Mouse (Mus musculus) thymus, adult 2 months (tissue): ENCODE measurements at regions not wholly inside any gene's neighbourhood (a gene's known extent, or its start where the extent isn't known, plus 50 kb on each side); places are given as distances from the start of the nearest gene placed in this dataset.

Experiments used
- DNase-seq: peaks from one replicate; pipeline ENCODE4 v3.0.0; 2021
- H3K27ac ChIP-seq: fragments of 200-500 bp; 2 replicates; pipeline ENCODE4 v1.5.1; 2012; ENCODE audit warnings: low read length, control low read depth; ENCODE audit not compliant: control insufficient read depth, insufficient read depth
- H3K27me3 ChIP-seq: fragments of 200-500 bp; 2 replicates; pipeline ENCODE4 v1.6.1; 2012; ENCODE audit warnings: mild to moderate bottlenecking, low read length, moderate library complexity, mixed read lengths; ENCODE audit not compliant: control insufficient read depth, insufficient read depth
- H3K36me3 ChIP-seq: fragments of 200-500 bp; 2 replicates; pipeline ENCODE4 v1.6.1; 2012; ENCODE audit warnings: mild to moderate bottlenecking, low read length, moderate library complexity; ENCODE audit not compliant: control insufficient read depth, insufficient read depth
- H3K4me1 ChIP-seq: fragments of 200-500 bp; replicated peaks from 2 replicates; pipeline ENCODE4 v1.6.1; 2012; ENCODE audit warnings: low read length; ENCODE audit not compliant: control insufficient read depth, insufficient read depth
- H3K4me3 ChIP-seq: fragments of 200-500 bp; 2 replicates; pipeline ENCODE4 v1.5.1; 2012; ENCODE audit warnings: mild to moderate bottlenecking, low read length, control low read depth, moderate library complexity; ENCODE audit not compliant: control insufficient read depth, insufficient read depth
- CTCF ChIP-seq: fragments of 200-500 bp; IDR thresholded peaks from 2 replicates; pipeline ENCODE4 v1.5.1; 2012; ENCODE audit warnings: mild to moderate bottlenecking, control low read depth, low read length, moderate library complexity, borderline replicate concordance; ENCODE audit not compliant: control insufficient read depth, poor library complexity, insufficient read depth; ENCODE audit errors: extremely low read depth
- POLR2A ChIP-seq: fragments of 200-500 bp; IDR thresholded peaks from 2 replicates; pipeline ENCODE4 v1.6.1; 2012; ENCODE audit warnings: mild to moderate bottlenecking, low read length, control low read depth, moderate library complexity; ENCODE audit not compliant: control insufficient read depth, poor library complexity, insufficient read depth; ENCODE audit errors: extremely low read depth
- WGBS: fragments of 180-500 bp; shearing (Covaris S2); methylation state at CpG from one replicate; pipeline ENCODE4 v1.1.7; 2018; 5-methylcytosine and 5-hydroxymethylcytosine counted together

DNA sequence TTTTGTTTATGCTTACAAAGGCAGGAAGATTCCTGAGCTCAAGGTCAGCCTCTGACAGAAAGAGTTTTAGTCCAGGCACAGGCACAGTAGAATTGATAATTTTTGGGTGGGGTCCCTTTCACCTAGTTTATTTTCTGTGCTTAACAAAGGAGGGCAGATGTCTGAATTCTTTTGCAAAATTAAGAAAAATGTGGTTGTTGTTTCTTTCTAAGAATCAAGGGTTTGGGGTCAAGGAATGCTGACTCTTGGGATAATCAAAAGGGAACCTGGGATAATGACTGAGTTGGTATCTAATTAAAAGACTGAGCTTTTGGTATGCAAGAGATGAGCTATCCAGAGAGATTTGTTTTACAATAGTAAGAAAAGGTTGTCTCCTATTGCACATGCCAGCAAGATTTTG lies 143.9 kb downstream of the Tmem161b start:
- TF ChIP-seq CTCF (no peak), POLR2A (no peak)
- no peak overlapping the region for H3K4me3 ChIP-seq

DNA sequence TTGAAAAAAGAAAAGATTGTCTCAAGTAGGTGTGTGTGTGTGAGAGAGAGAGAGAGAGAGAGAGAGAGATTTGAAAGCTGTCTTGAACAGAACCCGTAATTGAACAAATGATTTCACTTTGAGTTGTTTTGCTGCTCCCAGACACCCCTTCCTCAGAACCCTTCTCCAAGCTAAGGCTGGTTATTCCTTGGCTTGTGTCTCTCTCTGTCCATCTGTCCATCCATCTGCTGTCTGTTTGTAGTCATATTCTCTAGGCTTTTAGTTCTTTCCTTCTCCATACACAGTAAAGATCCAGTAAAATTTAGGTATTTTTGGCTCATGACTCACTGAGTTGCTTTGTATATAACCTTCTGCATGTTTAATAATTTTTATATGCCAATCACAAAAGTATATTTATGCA lies 144.7 kb downstream of the Tmem161b start:
- TF ChIP-seq CTCF (no peak), POLR2A (no peak)
- 91% methylated on average over 1 of the region's 1 CpGs for WGBS
- H3K4me1 ChIP-seq, result no peaks in the 10 kb centered on the region

More for the DNA sequence above, 143.9 kb downstream of the Tmem161b start:
- Histone ChIP-seq H3K27ac (no peak overlapping the region), H3K4me1 (no peaks in the 10 kb centered on the region), H3K36me3 (no peaks in the 10 kb centered on the region), H3K27me3 (no peaks in the 10 kb centered on the region)
- DNase-seq, result no peak

DNA sequence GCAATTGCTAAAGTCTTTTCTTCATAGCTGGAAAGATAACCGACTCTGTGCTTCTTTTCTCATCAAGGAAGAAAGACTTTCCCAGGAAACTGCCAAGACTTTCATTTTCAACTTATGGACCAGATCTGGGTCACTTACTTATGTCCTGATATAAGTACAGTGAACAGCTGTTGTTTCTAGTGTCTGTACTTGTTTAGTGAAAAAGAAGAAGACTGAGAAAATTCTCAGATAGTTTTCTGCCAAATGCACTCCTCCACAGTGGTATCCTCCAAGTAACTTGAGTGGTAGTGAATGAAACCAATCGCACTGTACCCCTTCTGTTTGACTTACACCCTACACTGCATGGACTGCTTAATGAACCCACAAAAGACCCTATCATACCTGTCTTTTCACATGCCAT lies 146.1 kb downstream of the Tmem161b start:
- 93% methylated on average over 2 of the region's 2 CpGs for WGBS
- H3K27ac ChIP-seq, result no peak overlapping the region
- H3K36me3 ChIP-seq, result no peaks in the 10 kb centered on the region
- no peak for DNase-seq
- H3K4me1 ChIP-seq, result no peaks in the 10 kb centered on the region
- TF ChIP-seq POLR2A (no peak), CTCF (no peak)
- no peaks in the 10 kb centered on the region for H3K27me3 ChIP-seq
- no peak overlapping the region for H3K4me3 ChIP-seq

More for the DNA sequence above, 144.7 kb downstream of the Tmem161b start:
- Histone ChIP-seq H3K36me3 (no peaks in the 10 kb centered on the region), H3K4me3 (no peak overlapping the region), H3K27me3 (no peaks in the 10 kb centered on the region), H3K27ac (no peak overlapping the region)
- DNase-seq, result no peak

DNA sequence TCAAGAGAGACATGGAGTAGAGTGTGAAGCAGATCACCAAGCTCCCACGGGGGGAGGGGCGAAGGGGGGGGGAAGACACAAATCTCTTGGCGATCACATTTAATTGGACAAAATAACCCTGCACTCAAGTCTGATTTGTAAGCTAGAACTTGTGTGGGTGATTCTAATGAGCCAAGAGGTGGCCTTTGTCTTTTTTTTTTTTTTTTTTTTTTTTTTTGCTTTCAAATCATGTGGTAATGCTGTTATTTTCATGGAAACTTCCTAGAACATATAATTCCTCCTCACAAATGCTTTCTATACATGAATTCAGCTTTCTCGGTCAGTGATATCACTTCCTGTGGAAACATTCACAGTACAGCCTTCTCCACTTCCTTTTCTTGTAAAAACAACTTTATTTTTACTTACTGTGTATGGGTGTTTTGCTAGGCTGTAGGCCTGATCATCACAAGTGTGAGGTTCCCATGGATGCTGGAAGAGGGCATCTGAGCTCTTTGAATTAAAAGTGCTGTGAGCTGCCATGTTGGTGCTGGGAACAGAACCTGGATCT lies 152.7 kb downstream of the Tmem161b start:
- WGBS, result 87% methylated on average over 4 of the region's 4 CpGs
- DNase-seq, result no peak
- H3K4me1 ChIP-seq, result no peaks in the 10 kb centered on the region
- TF ChIP-seq CTCF (no peak), POLR2A (no peak)
- no peak overlapping the region for H3K27ac ChIP-seq
- no peaks in the 10 kb centered on the region for H3K27me3 ChIP-seq
- no peaks in the 10 kb centered on the region for H3K36me3 ChIP-seq
- no peak overlapping the region for H3K4me3 ChIP-seq

DNA sequence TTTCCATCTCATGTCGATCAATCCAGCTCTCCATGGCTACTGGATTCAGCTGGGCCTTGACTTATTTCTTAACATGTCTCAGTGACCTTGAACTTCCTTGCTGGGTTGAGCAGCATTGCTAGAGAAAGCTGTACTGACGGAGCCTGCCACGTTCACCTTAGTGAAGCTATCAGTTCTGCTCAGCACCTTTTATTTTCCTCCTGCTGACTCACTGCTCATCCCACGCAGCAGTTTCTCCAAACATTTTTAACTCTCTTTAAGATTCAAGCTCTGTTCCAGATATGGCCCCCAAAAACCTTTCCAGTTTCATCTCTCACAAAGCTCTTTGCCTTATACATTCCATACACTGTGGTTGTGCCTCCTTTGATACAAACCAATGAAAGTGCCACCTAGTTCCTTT lies 153.8 kb downstream of the Tmem161b start:
- no peak for TF ChIP-seq POLR2A
- no peak for TF ChIP-seq CTCF
- 92% methylated on average over 4 of the region's 4 CpGs for WGBS
- H3K4me3 ChIP-seq, result no peak overlapping the region
- DNase-seq, result no peak
- no peaks in the 10 kb centered on the region for H3K27me3 ChIP-seq
- no peaks in the 10 kb centered on the region for H3K36me3 ChIP-seq
- H3K27ac ChIP-seq, result no peak overlapping the region
- no peaks in the 10 kb centered on the region for H3K4me1 ChIP-seq

DNA sequence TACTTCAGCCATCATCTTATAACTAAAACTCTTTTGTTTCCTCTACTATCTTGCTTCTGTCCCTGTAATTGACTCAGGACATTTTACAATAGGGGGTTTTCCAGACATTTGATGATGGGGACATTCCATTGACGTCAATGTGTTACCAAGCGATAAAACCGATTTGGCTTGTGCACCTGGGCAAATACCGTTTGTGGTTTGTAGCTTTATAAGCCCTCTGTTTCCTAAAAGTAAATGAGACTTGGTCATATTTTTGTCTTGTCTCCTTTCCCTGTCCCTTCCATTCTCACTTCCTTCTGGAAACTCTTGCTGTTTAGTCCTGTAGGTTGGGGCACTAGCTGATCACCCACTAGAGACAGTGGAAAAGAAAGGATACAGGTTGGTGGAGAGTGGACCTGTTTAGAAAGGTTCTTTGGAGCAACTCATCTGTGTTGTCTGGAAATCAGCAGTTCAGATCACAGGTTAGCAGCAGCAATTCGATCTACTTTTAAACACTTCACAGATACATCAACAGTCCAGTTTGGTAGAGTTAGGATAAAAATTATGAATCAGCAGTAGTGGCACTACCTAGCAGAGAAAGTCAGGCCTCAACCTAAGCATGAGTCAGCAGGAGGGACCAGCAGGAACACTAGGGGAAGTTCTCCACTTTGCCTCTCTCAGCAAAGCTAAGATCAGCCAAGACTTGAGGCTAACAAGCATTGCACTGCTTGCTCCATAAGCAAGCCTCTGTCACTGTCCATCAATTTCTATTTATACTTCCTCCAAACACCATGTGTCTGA lies 156.6 kb downstream of the Tmem161b start:
- Histone ChIP-seq H3K27me3 (no peaks in the 10 kb centered on the region), H3K4me3 (no peak overlapping the region), H3K27ac (no peak overlapping the region), H3K4me1 (no peaks in the 10 kb centered on the region), H3K36me3 (no peaks in the 10 kb centered on the region)
- no peak for DNase-seq
- no peak for TF ChIP-seq POLR2A
- no peak for TF ChIP-seq CTCF
- 85% methylated on average over 5 of the region's 5 CpGs for WGBS

DNA sequence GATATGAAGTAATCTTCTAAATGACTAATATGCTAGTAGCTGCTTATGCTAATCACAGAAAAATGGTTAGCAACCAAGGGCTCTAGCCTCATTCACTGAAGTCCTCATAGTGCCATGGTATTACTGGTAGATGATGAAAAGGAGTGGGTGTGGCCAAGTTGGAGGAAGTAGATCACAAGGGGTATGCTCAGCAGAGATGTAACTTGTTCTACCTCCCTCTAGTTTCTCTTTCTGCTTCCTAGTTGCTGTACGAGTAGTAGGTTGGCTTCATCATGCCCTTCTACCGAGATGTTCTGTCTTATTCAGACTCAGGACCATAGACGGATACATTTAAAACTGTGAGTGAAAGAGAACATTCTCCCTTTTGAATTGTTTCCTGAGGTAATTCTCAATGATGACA lies 169.5 kb downstream of the Tmem161b start:
- no peaks in the 10 kb centered on the region for H3K4me1 ChIP-seq
- no peak overlapping the region for H3K4me3 ChIP-seq
- no peak for DNase-seq
- H3K36me3 ChIP-seq, result no peaks in the 10 kb centered on the region
- no peak for TF ChIP-seq CTCF
- no peak for TF ChIP-seq POLR2A
- H3K27me3 ChIP-seq, result no peaks in the 10 kb centered on the region
- no peak overlapping the region for H3K27ac ChIP-seq
- WGBS, result 93% methylated on average over 3 of the region's 3 CpGs
